Mouse (Mus musculus): Measurements from ENCODE around the gene 9530077C05Rik. TPM values are rescaled to one million over a fixed set of nuclear protein-coding genes. Genes with fewer than 3 reads are reported as not detected.

Gene 9530077C05Rik
- 3.9 and 5.8 TPM in 2 replicates for polyA plus RNA-seq (2014; fragmentation: Nextera tagmentation; extraction: Ambion mirVana)

DNA sequence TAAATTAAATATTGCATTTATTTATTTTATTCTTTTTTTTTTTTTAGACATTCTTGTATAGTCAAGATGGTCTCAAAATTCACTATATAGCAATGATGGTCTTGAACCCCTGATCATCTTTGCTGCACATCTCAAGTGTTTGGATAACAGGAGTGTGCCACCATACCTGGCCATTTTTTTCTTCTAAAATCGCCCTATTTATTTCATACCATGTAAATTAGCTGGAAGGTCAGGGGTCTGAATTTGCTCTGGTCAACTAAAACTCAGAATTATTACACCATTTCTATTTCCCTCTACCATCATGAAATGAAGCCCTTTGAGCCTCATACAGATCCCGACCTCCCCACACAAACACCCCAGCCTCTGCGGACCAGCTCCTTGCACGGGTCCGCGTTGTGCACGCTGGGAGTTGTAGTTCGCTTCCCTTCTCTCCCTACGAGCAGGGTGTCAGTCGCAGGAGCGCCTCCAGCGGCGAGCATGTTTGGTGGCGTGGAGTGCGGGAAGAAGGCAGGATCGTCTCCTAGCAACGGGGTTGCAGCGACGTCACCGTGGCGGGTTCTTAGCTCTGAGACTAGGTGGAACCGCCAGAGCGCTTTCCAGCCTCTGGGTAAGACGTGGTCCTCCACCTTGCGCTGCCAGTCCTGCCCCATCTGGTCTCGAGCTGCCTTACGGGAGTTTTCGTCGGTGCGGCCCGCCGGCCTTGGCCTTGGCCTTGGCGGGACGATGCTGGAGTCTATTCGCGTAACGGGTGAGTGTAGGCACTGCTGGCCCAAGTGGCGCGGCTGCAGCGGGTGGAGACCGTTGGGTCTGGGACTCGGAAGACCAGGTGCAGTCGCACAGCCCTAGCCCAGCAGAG is at the start of gene 9530077C05Rik:
Gene 9530077C05Rik (plus strand): TSS at position 512 of the 856 bp plus-strand sequence.
- peak; percentile 98 for ATAC-seq (ENCODE audit: low FRiP score, low TSS enrichment)
- peak within 1 kb of the TSS; percentile 52 for H3K4me3 ChIP-seq (ENCODE audit: low read length)
- H3K4me1 ChIP-seq (ENCODE audit: control insufficient read depth, insufficient read depth, low read length) = no peaks in the 10 kb centered on the region
- WGBS = 1% methylated on average over 43 of the region's 43 CpGs
- no peak within 1 kb of the TSS for H3K27ac ChIP-seq (ENCODE audit: low read depth, low read length)
- no peaks in the 10 kb centered on the region for H3K27me3 ChIP-seq (ENCODE audit: control insufficient read depth, insufficient read depth, low read length)
- H3K9me3 ChIP-seq (ENCODE audit: control insufficient read depth, low read length) = no peaks in the 10 kb centered on the region
- peak within 1 kb of the TSS; percentile 70 for H3K4me2 ChIP-seq (replicated peaks; ENCODE audit: low read depth, low read length)
- H3K9ac ChIP-seq (ENCODE audit: low read depth, low read length) = peak within 1 kb of the TSS; percentile 50
- H3K36me3 ChIP-seq (ENCODE audit: control insufficient read depth, insufficient read depth, low read length) = no peaks in the 10 kb centered on the region

DNA sequence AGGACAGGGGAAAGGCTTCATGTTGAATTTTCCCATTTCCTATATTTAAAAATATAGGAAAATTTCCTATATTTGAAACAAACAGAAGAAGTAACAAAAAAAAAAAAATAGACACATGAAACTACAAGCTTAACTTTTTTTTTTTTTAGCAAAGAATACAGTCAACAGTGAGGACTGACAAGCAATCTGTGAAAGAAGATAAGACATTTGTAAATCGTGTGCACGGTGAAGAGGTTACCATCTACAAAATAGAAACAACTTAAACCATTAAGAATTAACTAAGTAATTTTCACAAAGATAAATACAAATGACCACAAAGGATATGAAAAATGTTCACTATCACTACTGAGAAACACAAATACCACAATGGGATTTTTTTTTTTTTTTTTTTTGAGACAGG is 45.1 kb upstream of the 9530077C05Rik start:
- ATAC-seq (ENCODE audit: low FRiP score, low TSS enrichment) = no peak
- WGBS = 93% methylated on average over 2 of the region's 2 CpGs
- no peak overlapping the region for H3K4me3 ChIP-seq (ENCODE audit: low read length)
- peaks cover 77% of the 10 kb centered on the region for H3K36me3 ChIP-seq (ENCODE audit: control insufficient read depth, insufficient read depth, low read length)
- H3K9ac ChIP-seq (ENCODE audit: low read depth, low read length) = no peak overlapping the region
- H3K27ac ChIP-seq (ENCODE audit: low read depth, low read length) = no peak overlapping the region
- H3K9me3 ChIP-seq (ENCODE audit: control insufficient read depth, low read length) = no peaks in the 10 kb centered on the region
- H3K27me3 ChIP-seq (ENCODE audit: control insufficient read depth, insufficient read depth, low read length) = no peaks in the 10 kb centered on the region
- H3K4me1 ChIP-seq (ENCODE audit: control insufficient read depth, insufficient read depth, low read length) = no peaks in the 10 kb centered on the region
- H3K4me2 ChIP-seq (replicated peaks; ENCODE audit: low read depth, low read length) = no peak overlapping the region

- H3K36me3 ChIP-seq (ENCODE audit: control insufficient read depth, insufficient read depth, low read length) = peaks cover 77% of the 10 kb centered on the region
- no peaks in the 10 kb centered on the region for H3K9me3 ChIP-seq (ENCODE audit: control insufficient read depth, low read length)
- WGBS = 96% methylated on average over 10 of the region's 10 CpGs
- no peaks in the 10 kb centered on the region for H3K27me3 ChIP-seq (ENCODE audit: control insufficient read depth, insufficient read depth, low read length)
- no peak overlapping the region for H3K4me2 ChIP-seq (replicated peaks; ENCODE audit: low read depth, low read length)
- no peak overlapping the region for H3K27ac ChIP-seq (ENCODE audit: low read depth, low read length)
- no peak for ATAC-seq (ENCODE audit: low FRiP score, low TSS enrichment)
- H3K4me3 ChIP-seq (ENCODE audit: low read length) = no peak overlapping the region
- no peak overlapping the region for H3K9ac ChIP-seq (ENCODE audit: low read depth, low read length)
- H3K4me1 ChIP-seq (ENCODE audit: control insufficient read depth, insufficient read depth, low read length) = no peaks in the 10 kb centered on the region
Measured at GRCm38 (mm10) chr9:22366621-22367020, 44.7 kb upstream of the 9530077C05Rik start.

DNA sequence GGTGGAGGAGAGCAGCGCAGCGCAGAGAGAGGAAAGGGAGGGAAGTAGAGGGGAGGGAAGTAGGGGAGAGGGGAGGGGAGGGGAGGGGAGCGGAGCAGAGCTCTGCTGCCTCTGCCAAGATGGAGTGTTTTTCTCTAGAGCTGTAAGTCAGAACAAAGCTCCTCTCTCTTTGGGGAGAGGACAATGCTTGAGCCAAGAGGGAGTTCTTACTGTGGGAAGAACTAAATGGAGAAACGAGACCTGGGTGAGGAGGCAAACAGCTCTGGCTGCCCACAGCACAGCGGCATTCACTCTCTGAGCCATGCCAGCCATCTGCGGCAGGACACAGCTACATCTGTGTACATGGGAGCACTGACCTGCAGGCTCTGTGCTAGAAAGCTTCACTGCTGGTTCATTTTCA is 43.3 kb upstream of the 9530077C05Rik start:
- H3K9ac ChIP-seq (ENCODE audit: low read depth, low read length) = no peak overlapping the region
- H3K4me3 ChIP-seq (ENCODE audit: low read length) = no peak overlapping the region
- H3K27ac ChIP-seq (ENCODE audit: low read depth, low read length) = no peak overlapping the region
- WGBS = 92% methylated on average over 6 of the region's 6 CpGs
- H3K9me3 ChIP-seq (ENCODE audit: control insufficient read depth, low read length) = no peaks in the 10 kb centered on the region
- no peak for ATAC-seq (ENCODE audit: low FRiP score, low TSS enrichment)
- H3K4me1 ChIP-seq (ENCODE audit: control insufficient read depth, insufficient read depth, low read length) = no peaks in the 10 kb centered on the region
- no peak overlapping the region for H3K4me2 ChIP-seq (replicated peaks; ENCODE audit: low read depth, low read length)
- H3K27me3 ChIP-seq (ENCODE audit: control insufficient read depth, insufficient read depth, low read length) = no peaks in the 10 kb centered on the region
- peaks cover 79% of the 10 kb centered on the region for H3K36me3 ChIP-seq (ENCODE audit: control insufficient read depth, insufficient read depth, low read length)

DNA sequence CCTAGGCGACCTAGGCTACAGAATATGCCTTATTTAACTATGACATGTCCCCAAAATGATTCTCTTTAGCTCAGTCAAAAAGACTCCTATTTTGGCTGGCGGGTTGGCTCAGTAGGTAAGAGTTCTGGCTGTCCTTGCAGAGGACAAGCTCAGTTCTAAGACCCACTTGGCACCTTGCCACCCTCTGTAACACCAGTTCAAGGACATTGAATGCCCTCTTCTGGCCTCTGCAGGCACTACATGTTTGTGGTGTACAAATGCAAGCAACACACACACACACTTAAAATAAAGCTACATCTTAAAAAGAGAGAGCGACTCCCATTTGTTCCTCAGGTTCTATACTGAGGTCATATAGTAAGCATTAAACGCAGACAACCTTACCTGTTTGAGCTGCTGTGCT is 38.6 kb upstream of the 9530077C05Rik start:
- Histone ChIP-seq H3K4me1 (ENCODE audit: control insufficient read depth, insufficient read depth, low read length) (no peaks in the 10 kb centered on the region), H3K27ac (ENCODE audit: low read depth, low read length) (no peak overlapping the region), H3K36me3 (ENCODE audit: control insufficient read depth, insufficient read depth, low read length) (peaks cover 84% of the 10 kb centered on the region), H3K9ac (ENCODE audit: low read depth, low read length) (no peak overlapping the region), H3K9me3 (ENCODE audit: control insufficient read depth, low read length) (no peaks in the 10 kb centered on the region), H3K27me3 (ENCODE audit: control insufficient read depth, insufficient read depth, low read length) (no peaks in the 10 kb centered on the region), H3K4me3 (ENCODE audit: low read length) (no peak overlapping the region), H3K4me2 (replicated peaks; ENCODE audit: low read depth, low read length) (no peak overlapping the region)
- 96% methylated on average over 4 of the region's 4 CpGs for WGBS
- ATAC-seq (ENCODE audit: low FRiP score, low TSS enrichment) = no peak

DNA sequence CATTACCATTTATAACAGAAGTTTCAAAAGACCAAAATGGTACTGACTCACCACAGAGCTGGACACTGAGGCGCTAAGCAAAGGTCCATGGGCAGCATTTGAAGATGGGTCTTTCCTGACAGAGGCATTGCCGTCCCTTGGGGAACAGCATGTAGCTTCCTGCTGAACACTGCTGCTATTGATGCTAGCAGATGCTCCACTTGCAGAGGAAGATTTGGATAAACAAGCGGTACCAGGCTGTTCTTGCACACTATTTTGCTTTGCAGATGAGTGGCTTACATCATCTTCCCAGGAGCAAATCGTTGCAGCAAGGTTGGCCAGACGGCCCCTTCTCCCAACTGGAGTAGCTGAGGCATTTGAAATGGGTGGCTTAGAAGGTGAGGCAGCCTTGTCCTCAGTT is 35.2 kb upstream of the 9530077C05Rik start:
- Histone ChIP-seq H3K4me3 (ENCODE audit: low read length) (no peak overlapping the region), H3K4me2 (replicated peaks; ENCODE audit: low read depth, low read length) (no peak overlapping the region), H3K9ac (ENCODE audit: low read depth, low read length) (no peak overlapping the region), H3K4me1 (ENCODE audit: control insufficient read depth, insufficient read depth, low read length) (no peaks in the 10 kb centered on the region), H3K9me3 (ENCODE audit: control insufficient read depth, low read length) (no peaks in the 10 kb centered on the region), H3K27ac (ENCODE audit: low read depth, low read length) (no peak overlapping the region), H3K27me3 (ENCODE audit: control insufficient read depth, insufficient read depth, low read length) (no peaks in the 10 kb centered on the region), H3K36me3 (ENCODE audit: control insufficient read depth, insufficient read depth, low read length) (peaks cover 81% of the 10 kb centered on the region)
- WGBS = 91% methylated on average over 5 of the region's 5 CpGs
- no peak for ATAC-seq (ENCODE audit: low FRiP score, low TSS enrichment)

- Histone ChIP-seq H3K9ac (ENCODE audit: low read depth, low read length) (no peak overlapping the region), H3K4me1 (ENCODE audit: control insufficient read depth, insufficient read depth, low read length) (peaks cover 7% of the 10 kb centered on the region), H3K4me2 (replicated peaks; ENCODE audit: low read depth, low read length) (no peak overlapping the region), H3K27ac (ENCODE audit: low read depth, low read length) (no peak overlapping the region), H3K27me3 (ENCODE audit: control insufficient read depth, insufficient read depth, low read length) (no peaks in the 10 kb centered on the region), H3K4me3 (ENCODE audit: low read length) (no peak overlapping the region), H3K36me3 (ENCODE audit: control insufficient read depth, insufficient read depth, low read length) (peaks cover 12% of the 10 kb centered on the region; the same call in 1 of the 2 replicates), H3K9me3 (ENCODE audit: control insufficient read depth, low read length) (no peaks in the 10 kb centered on the region)
- WGBS = 74% methylated on average over 2 of the region's 2 CpGs
- no peak for ATAC-seq (ENCODE audit: low FRiP score, low TSS enrichment)
Measured at GRCm38 (mm10) chr9:22385890-22386289, 25.4 kb upstream of the 9530077C05Rik start.

DNA sequence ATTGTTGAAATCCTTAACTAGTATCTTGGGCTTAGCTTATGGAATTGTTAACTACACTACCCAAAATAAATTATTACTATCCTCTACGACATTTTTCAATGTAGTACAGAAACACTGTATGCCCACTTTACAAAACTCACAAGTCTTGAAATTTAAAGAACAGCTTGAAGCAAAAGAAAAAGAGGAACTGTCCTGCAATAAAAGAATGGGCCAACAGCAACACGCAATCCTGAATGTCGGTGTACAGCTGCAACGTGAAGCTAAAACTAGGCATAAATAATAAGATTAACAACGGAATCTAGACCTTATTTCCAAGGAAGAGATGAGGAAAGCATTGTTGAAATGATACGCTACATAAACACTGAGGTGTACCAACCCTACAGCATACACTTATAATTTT is 23.4 kb upstream of the 9530077C05Rik start:
- H3K4me1 ChIP-seq (ENCODE audit: control insufficient read depth, insufficient read depth, low read length) = peaks cover 7% of the 10 kb centered on the region
- H3K4me3 ChIP-seq (ENCODE audit: low read length) = peak overlapping the region; percentile 73
- H3K9me3 ChIP-seq (ENCODE audit: control insufficient read depth, low read length) = no peaks in the 10 kb centered on the region
- peak overlapping the region; percentile 62 for H3K4me2 ChIP-seq (replicated peaks; ENCODE audit: low read depth, low read length)
- H3K36me3 ChIP-seq (ENCODE audit: control insufficient read depth, insufficient read depth, low read length) = no peaks in the 10 kb centered on the region
- ATAC-seq (ENCODE audit: low FRiP score, low TSS enrichment) = no peak
- 20% methylated on average over 6 of the region's 6 CpGs for WGBS
- peak overlapping the region; percentile 91; the same call in 1 of the 2 replicates for H3K27ac ChIP-seq (ENCODE audit: low read depth, low read length)
- H3K9ac ChIP-seq (ENCODE audit: low read depth, low read length) = peak overlapping the region; percentile 81
- H3K27me3 ChIP-seq (ENCODE audit: control insufficient read depth, insufficient read depth, low read length) = no peaks in the 10 kb centered on the region

DNA sequence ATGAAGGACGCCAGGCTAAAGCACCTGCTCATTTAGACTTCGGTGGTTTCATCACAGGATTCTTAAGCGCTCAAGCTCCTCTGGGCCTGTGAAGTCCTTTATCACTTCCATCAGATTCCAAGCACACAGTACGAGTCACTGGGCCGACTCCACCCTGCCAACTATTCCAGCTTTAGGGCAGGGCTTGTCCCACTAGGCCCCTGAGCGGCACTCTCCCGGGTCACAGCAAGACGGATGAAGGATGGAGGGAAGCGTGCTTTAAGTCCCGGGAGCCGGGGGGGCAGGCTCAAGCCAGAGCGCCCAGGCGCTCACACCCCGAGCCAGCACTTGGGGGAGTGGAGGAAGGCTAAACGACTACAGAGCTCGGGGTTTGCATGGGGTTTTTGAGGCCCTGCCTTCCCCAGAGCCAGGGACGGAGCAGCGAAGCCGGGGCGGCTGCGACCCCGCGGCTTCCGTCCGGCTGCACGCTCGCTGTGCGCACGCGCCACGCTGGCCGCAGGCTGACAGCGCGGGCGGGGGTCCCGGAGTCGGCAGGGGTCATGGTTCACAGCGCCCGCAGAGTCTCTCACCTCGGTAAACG is 22.8 kb upstream of the 9530077C05Rik start:
- whole genome bisulfite sequencing = under 1% methylated on average over 41 of the region's 41 CpGs
- ATAC-seq (ENCODE audit: low FRiP score, low TSS enrichment) = peak; percentile 81

More for the DNA sequence above, 22.8 kb upstream of the 9530077C05Rik start:
- Histone ChIP-seq H3K36me3 (ENCODE audit: control insufficient read depth, insufficient read depth, low read length) (no peaks in the 10 kb centered on the region), H3K4me1 (ENCODE audit: control insufficient read depth, insufficient read depth, low read length) (peaks cover 7% of the 10 kb centered on the region), H3K9ac (ENCODE audit: low read depth, low read length) (peak overlapping the region; percentile 81), H3K4me2 (replicated peaks; ENCODE audit: low read depth, low read length) (peak overlapping the region; percentile 62), H3K9me3 (ENCODE audit: control insufficient read depth, low read length) (no peaks in the 10 kb centered on the region), H3K27ac (ENCODE audit: low read depth, low read length) (peak overlapping the region; percentile 91), H3K4me3 (ENCODE audit: low read length) (peak overlapping the region; percentile 73), H3K27me3 (ENCODE audit: control insufficient read depth, insufficient read depth, low read length) (no peaks in the 10 kb centered on the region)

Measured in kidney, embryonic 14.5 days (tissue).